Mouse (Mus musculus) frontal cortex, postnatal 10 days (tissue): Measurements from ENCODE around the gene Plxna2.

Experiments
- DNase-seq, 2 experiments: peaks; one replicate each; pipeline ENCODE4 v3.0.0; 2022; ENCODE audit warnings: low spot score in 2 of 2, mixed read lengths in 1 of 2

The Plxna2 gene

GRCm38 (mm10) chr1:194704171-194704855 is 86.3 kb downstream of the Plxna2 start:
- no peak for DNase-seq

- DNase-seq, result no peak
Observed at GRCm38 (mm10) chr1:194706566-194706965, 88.5 kb downstream of the Plxna2 start.

GRCm38 (mm10) chr1:194712373-194712772 is 94.4 kb downstream of the Plxna2 start:
- DNase-seq, result no peak

- DNase-seq, result no peak
Observed at GRCm38 (mm10) chr1:194714138-194715031, 96.4 kb downstream of the Plxna2 start.

GRCm38 (mm10) chr1:194717451-194717874 is 99.4 kb downstream of the Plxna2 start:
- DNase-seq, result no peak

GRCm38 (mm10) chr1:194720406-194720805 is 102.4 kb downstream of the Plxna2 start:
- no peak for DNase-seq

GRCm38 (mm10) chr1:194721260-194721659 is 103.2 kb downstream of the Plxna2 start:
- no peak for DNase-seq

GRCm38 (mm10) chr1:194722329-194722728 is 104.3 kb downstream of the Plxna2 start:
- DNase-seq, result peak in 1 of 2 experiments; percentile 58

GRCm38 (mm10) chr1:194734836-194735235 is 116.8 kb downstream of the Plxna2 start:
- DNase-seq, result no peak

- peak in 1 of 2 experiments; percentile 15 for DNase-seq
Observed at GRCm38 (mm10) chr1:194739894-194740293, 121.9 kb downstream of the Plxna2 start.

GRCm38 (mm10) chr1:194742901-194743422 is 124.9 kb downstream of the Plxna2 start:
- DNase-seq, result peak in 1 of 2 experiments; percentile 26

GRCm38 (mm10) chr1:194745177-194745934 is 127.3 kb downstream of the Plxna2 start:
- DNase-seq, result no peak

GRCm38 (mm10) chr1:194746332-194747249 is 128.6 kb downstream of the Plxna2 start:
- peak; percentile 61 to 72 for DNase-seq

GRCm38 (mm10) chr1:194747258-194747657 is 129.2 kb downstream of the Plxna2 start:
- DNase-seq, result no peak

- DNase-seq, result peak in 1 of 2 experiments; percentile 40
Observed at GRCm38 (mm10) chr1:194753168-194753567, 135.2 kb downstream of the Plxna2 start.

- DNase-seq, result no peak
Observed at GRCm38 (mm10) chr1:194756001-194756400, 138.0 kb downstream of the Plxna2 start.

GRCm38 (mm10) chr1:194756409-194756808 is 138.4 kb downstream of the Plxna2 start:
- DNase-seq, result no peak

GRCm38 (mm10) chr1:194756863-194757262 is 138.8 kb downstream of the Plxna2 start:
- DNase-seq, result no peak

GRCm38 (mm10) chr1:194761432-194762212 is 143.6 kb downstream of the Plxna2 start:
- no peak for DNase-seq

GRCm38 (mm10) chr1:194762896-194763295 is 144.9 kb downstream of the Plxna2 start:
- no peak for DNase-seq
